In the genomic region with DNA sequence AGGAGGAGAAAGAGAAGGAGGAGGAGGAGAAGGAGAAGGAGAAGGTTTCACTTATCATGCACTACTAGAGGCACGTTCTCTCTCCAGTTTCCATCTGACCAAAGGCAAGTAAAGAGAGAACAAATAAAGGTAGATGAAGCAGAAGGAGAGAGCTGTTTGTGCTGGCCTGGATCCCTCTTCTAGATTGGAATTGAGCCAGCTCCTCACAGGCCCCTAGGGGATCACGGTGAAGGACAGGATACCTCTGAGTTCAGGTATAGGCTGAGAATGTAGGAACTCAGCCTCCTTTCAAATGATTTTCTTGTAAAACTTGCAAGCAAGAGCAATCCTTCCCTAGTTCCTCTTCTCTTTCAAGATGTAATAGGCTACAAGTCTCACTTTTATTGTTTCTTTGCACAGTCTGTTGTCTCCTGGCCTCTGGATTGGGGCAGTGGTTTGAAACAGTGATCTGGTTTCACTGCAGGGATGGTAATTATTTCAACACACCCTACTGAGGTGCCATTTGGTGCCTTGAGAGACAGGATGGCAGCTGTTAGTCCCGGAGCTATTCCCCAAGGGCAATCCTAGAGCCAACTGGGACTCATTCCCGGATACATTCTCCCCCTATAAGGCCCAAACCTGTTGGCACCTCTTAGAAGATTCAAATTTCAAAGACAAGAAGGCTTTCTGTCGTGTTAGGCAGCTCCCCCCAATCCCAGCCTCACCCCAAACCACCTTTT, we compare ENCODE assay signal across 18 mouse cellular contexts.
DNase-seq lines count a peak whose midpoint lies in the region; ATAC-seq and TF ChIP-seq lines count a peak whose summit lies in the region.
"Had no signal": no experiment of that assay in that cellular context is flagged by ENCODE, and none has a peak within 500 bp of the region (broad histone marks: within the 10 kb centered on the region; RNA-seq: fewer than 3 reads in every experiment).

No protein-coding gene starts in this region.

- no peaks in the 10 kb centered on the region for H3K27me3 ChIP-seq in embryonic facial prominence, embryonic 12.5 days
- H3K27me3 ChIP-seq in embryonic facial prominence, embryonic 10.5 days (replicated peaks; ENCODE audit: low read depth, poor library complexity, severe bottlenecking): no peaks in the 10 kb centered on the region
- no peaks in the 10 kb centered on the region for H3K27me3 ChIP-seq in hindbrain, postnatal 0 days (ENCODE audit: insufficient read depth, low read length)
- no peaks in the 10 kb centered on the region for H3K27me3 ChIP-seq in hindbrain, embryonic 16.5 days (replicated peaks; ENCODE audit: control insufficient read depth, insufficient read depth, low read length)
- H3K27me3 ChIP-seq in liver, embryonic 12.5 days (replicated peaks): peaks cover 53% of the 10 kb centered on the region
- H3K27me3 ChIP-seq: limb, embryonic 12.5 days had no signal

- H3K4me2 ChIP-seq in embryonic facial prominence, embryonic 12.5 days (replicated peaks): no peak overlapping the region
- H3K4me2 ChIP-seq in hindbrain, postnatal 0 days (ENCODE audit: low read depth, low read length): no peak overlapping the region
- no peak overlapping the region for H3K4me2 ChIP-seq in hindbrain, embryonic 16.5 days (ENCODE audit: low read length)
- H3K4me2 ChIP-seq in liver, embryonic 12.5 days: no peak overlapping the region
- H3K4me2 ChIP-seq: limb, embryonic 12.5 days; liver, embryonic 15.5 days had no signal

- H3K36me3 ChIP-seq in embryonic facial prominence, embryonic 12.5 days: no peaks in the 10 kb centered on the region
- H3K36me3 ChIP-seq in embryonic facial prominence, embryonic 10.5 days (replicated peaks): no peaks in the 10 kb centered on the region
- no peaks in the 10 kb centered on the region for H3K36me3 ChIP-seq in hindbrain, postnatal 0 days (ENCODE audit: insufficient read depth, low read length)
- no peaks in the 10 kb centered on the region for H3K36me3 ChIP-seq in hindbrain, embryonic 16.5 days (ENCODE audit: control insufficient read depth, insufficient read depth, low read length)
- H3K36me3 ChIP-seq in liver, embryonic 12.5 days: no peaks in the 10 kb centered on the region
- H3K36me3 ChIP-seq: limb, embryonic 12.5 days; liver, embryonic 15.5 days; midbrain, embryonic 10.5 days had no signal

- no peak for DNase-seq in embryonic facial prominence, embryonic 10.5 days (ENCODE audit: low spot score)
- peak; percentile 24 for DNase-seq in hindbrain, postnatal 0 days (ENCODE audit: low spot score)
- DNase-seq in brain, embryonic 14.5 days (ENCODE audit: low read depth): peak; percentile 80
- peak; percentile 39 for DNase-seq in large intestine, adult 2 months (ENCODE audit: low read depth, low spot score)
- DNase-seq: forebrain, postnatal 0 days; heart, adult 18-20 months; kidney, adult 11 months; kidney, postnatal 36 days; lung, postnatal 36 days; retina, postnatal 1 day; thymus, postnatal 25 days had no signal

- TF ChIP-seq POLR2A in brain, embryonic 14.5 days (IDR thresholded peaks at IDR 0.05; ENCODE audit: borderline replicate concordance, extremely low read depth, insufficient read depth, insufficient read length, poor library complexity, severe bottlenecking): no peak

- WGBS in embryonic facial prominence, embryonic 12.5 days: 46% methylated on average over 5 of the region's 5 CpGs
- 51% methylated on average over 5 of the region's 5 CpGs for WGBS in embryonic facial prominence, embryonic 10.5 days
- WGBS in hindbrain, postnatal 0 days: 38% methylated on average over 5 of the region's 5 CpGs
- 39% methylated on average over 5 of the region's 5 CpGs for WGBS in hindbrain, embryonic 16.5 days
- 21% methylated on average over 5 of the region's 5 CpGs for WGBS in large intestine, adult 2 months
- WGBS in liver, embryonic 12.5 days (ENCODE audit: insufficient replicate concordance): 36% methylated on average over 5 of the region's 5 CpGs

- TF ChIP-seq CTCF in hindbrain, postnatal 0 days (IDR thresholded peaks at IDR 0.05; ENCODE audit: low read depth): no peak
- TF ChIP-seq CTCF in brain, embryonic 14.5 days (IDR thresholded peaks at IDR 0.05; ENCODE audit: borderline replicate concordance, extremely low read depth, insufficient read depth, insufficient read length): no peak

- peaks cover 15% of the 10 kb centered on the region for H3K4me1 ChIP-seq in embryonic facial prominence, embryonic 12.5 days
- peaks cover 7% of the 10 kb centered on the region; the same call in 1 of the 2 replicates for H3K4me1 ChIP-seq in embryonic facial prominence, embryonic 10.5 days
- no peaks in the 10 kb centered on the region; the same call in 1 of the 2 replicates for H3K4me1 ChIP-seq in hindbrain, postnatal 0 days (ENCODE audit: insufficient read depth, low read length)
- peaks cover 2% of the 10 kb centered on the region; the same call in 1 of the 2 replicates for H3K4me1 ChIP-seq in hindbrain, embryonic 16.5 days (ENCODE audit: control insufficient read depth, insufficient read depth, low read depth, low read length)
- no peaks in the 10 kb centered on the region for H3K4me1 ChIP-seq in liver, embryonic 12.5 days
- H3K4me1 ChIP-seq: liver, embryonic 15.5 days had no signal

- no peak overlapping the region for H3K4me3 ChIP-seq in embryonic facial prominence, embryonic 12.5 days
- H3K4me3 ChIP-seq in embryonic facial prominence, embryonic 10.5 days: no peak overlapping the region
- H3K4me3 ChIP-seq in hindbrain, postnatal 0 days (ENCODE audit: low read length): no peak overlapping the region
- H3K4me3 ChIP-seq in hindbrain, embryonic 16.5 days (ENCODE audit: low read length): no peak overlapping the region
- H3K4me3 ChIP-seq in liver, embryonic 12.5 days: no peak overlapping the region
- H3K4me3 ChIP-seq: limb, embryonic 12.5 days; liver, embryonic 15.5 days; midbrain, embryonic 10.5 days had no signal

- peak overlapping the region; percentile 41 for H3K27ac ChIP-seq in embryonic facial prominence, embryonic 12.5 days
- H3K27ac ChIP-seq in embryonic facial prominence, embryonic 10.5 days (replicated peaks): no peak overlapping the region
- no peak overlapping the region for H3K27ac ChIP-seq in hindbrain, postnatal 0 days
- no peak overlapping the region for H3K27ac ChIP-seq in hindbrain, embryonic 16.5 days (ENCODE audit: low read depth, low read length)
- H3K27ac ChIP-seq in liver, embryonic 12.5 days: no peak overlapping the region
- H3K27ac ChIP-seq: limb, embryonic 12.5 days; liver, embryonic 15.5 days; midbrain, embryonic 10.5 days; stomach, postnatal 0 days had no signal

- no peak for ATAC-seq in embryonic facial prominence, embryonic 12.5 days (ENCODE audit: insufficient number of reproducible peaks, insufficient read depth, low FRiP score, low TSS enrichment)
- no peak for ATAC-seq in hindbrain, postnatal 0 days
- ATAC-seq in hindbrain, embryonic 16.5 days: no peak
- ATAC-seq in liver, embryonic 12.5 days: no peak
- ATAC-seq: forebrain, postnatal 0 days had no signal

- H3K9me3 ChIP-seq in embryonic facial prominence, embryonic 12.5 days: no peaks in the 10 kb centered on the region
- H3K9me3 ChIP-seq in embryonic facial prominence, embryonic 10.5 days: no peaks in the 10 kb centered on the region
- no peaks in the 10 kb centered on the region for H3K9me3 ChIP-seq in hindbrain, postnatal 0 days (ENCODE audit: low read length)
- H3K9me3 ChIP-seq in hindbrain, embryonic 16.5 days (ENCODE audit: control insufficient read depth, low read length): no peaks in the 10 kb centered on the region
- H3K9me3 ChIP-seq in liver, embryonic 12.5 days (replicated peaks): no peaks in the 10 kb centered on the region
- H3K9me3 ChIP-seq: limb, embryonic 12.5 days; liver, embryonic 15.5 days; midbrain, embryonic 10.5 days had no signal

- H3K9ac ChIP-seq in embryonic facial prominence, embryonic 12.5 days: no peak overlapping the region
- no peak overlapping the region for H3K9ac ChIP-seq in hindbrain, postnatal 0 days (replicated peaks; ENCODE audit: low read length)
- H3K9ac ChIP-seq in hindbrain, embryonic 16.5 days (ENCODE audit: low read depth, low read length): no peak overlapping the region
- no peak overlapping the region for H3K9ac ChIP-seq in liver, embryonic 12.5 days
- H3K9ac ChIP-seq: forebrain, postnatal 0 days; limb, embryonic 12.5 days; liver, embryonic 15.5 days had no signal
